Mouse (Mus musculus) small intestine, adult 2 months (tissue): ENCODE data around the gene Crtc3.

Experiments used
- CTCF ChIP-seq: fragments of 200-500 bp; IDR thresholded peaks from 2 replicates; pipeline ENCODE4 v1.5.1; 2012; ENCODE audit warnings: low read depth, mild to moderate bottlenecking, control low read depth, inconsistent platforms, low read length, moderate library complexity, mixed read lengths; ENCODE audit not compliant: insufficient replicate concordance, insufficient read length; ENCODE audit errors: extremely low read depth
- POLR2A ChIP-seq: fragments of 200-500 bp; IDR thresholded peaks from 2 replicates; pipeline ENCODE4 v1.6.1; 2012; ENCODE audit warnings: low read depth, mild to moderate bottlenecking, control low read depth, inconsistent platforms, low read length, moderate library complexity

DNA sequence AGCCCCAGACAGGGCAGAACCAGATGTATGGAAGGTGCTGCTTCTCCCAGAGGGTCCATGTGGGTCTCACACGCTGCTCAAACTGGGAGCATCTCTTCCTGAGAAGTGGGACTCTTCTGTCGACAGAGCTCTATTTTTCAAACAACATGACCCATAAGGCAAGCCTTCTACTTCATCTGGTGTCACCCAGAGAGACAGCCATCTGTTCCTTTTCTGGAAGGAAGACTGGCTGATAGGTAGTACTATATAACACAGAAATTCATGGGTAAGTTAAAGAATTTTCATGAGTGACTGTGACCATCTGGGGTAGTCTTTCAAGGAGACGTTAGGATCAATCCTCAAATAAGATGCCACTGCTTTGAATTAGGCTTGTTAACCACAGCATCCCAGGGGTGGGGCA, 115.6 kb downstream of the Crtc3 start:
- no peak for TF ChIP-seq POLR2A
- no peak for TF ChIP-seq CTCF
